Mouse (Mus musculus) cortical plate, adult 2 months (tissue): ENCODE measurements at regions not wholly inside any gene's neighbourhood (a gene's known extent, or its start where the extent isn't known, plus 50 kb on each side); places are given as distances from the start of the nearest gene placed in this dataset.

Experiments used
- CTCF ChIP-seq: fragments of 200-500 bp; IDR thresholded peaks from 2 replicates; pipeline ENCODE4 v1.5.1; 2011; ENCODE audit warnings: mild to moderate bottlenecking, control low read depth, low read length; ENCODE audit not compliant: insufficient read depth; ENCODE audit errors: extremely low read depth
- POLR2A ChIP-seq: fragments of 200-500 bp; IDR thresholded peaks from 2 replicates; pipeline ENCODE4 v1.6.1; 2011; ENCODE audit warnings: mild to moderate bottlenecking, low read length, control low read depth; ENCODE audit not compliant: insufficient read depth; ENCODE audit errors: extremely low read depth

DNA sequence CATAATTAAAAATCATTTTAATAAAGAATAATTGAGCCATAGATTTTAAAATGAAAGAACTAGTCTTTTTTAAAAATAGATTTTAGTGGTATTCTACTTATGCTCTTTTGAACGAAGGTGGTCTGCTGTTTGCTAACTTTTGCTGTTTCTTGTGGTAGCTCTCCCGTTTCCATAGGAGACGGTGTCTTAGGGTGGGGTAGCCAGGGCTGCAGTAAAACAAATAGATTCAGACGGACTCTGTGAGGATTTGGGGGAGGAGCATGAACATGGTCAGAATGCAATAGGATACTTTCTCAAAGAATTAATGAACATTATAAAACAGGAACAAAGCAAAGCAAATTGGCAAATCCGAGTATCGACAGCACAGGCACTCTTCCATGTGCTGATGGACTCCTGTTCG lies 67.5 kb upstream of the Cdh6 start:
- TF ChIP-seq CTCF: no peak
- no peak for TF ChIP-seq POLR2A
